Mouse (Mus musculus) hindbrain, embryonic 10.5 days (tissue): Measurements from ENCODE around the gene Gm12216. TPM values are rescaled to one million over a fixed set of nuclear protein-coding genes. Genes with fewer than 3 reads are reported as not detected.

Experiments used
- polyA plus RNA-seq: library from polyadenylated mRNA; unstranded; fragments of >200 nt; fragmentation: Nextera tagmentation; extraction: Ambion mirVana; gene quantifications from 2 replicates; pipeline ENCODE4 v1.2.1, GENCODE M21; 2016

Gene Gm12216
- polyA plus RNA-seq, 1 experiment from 2014 or later = 0.21 TPM

Other genes with a start within 250 kb of the Gm12216 start
- gene Il4, start 240.6 kb downstream of the Gm12216 start, polyA plus RNA-seq = 0.66 and 1.2 TPM in 2 replicates
- gene Il13, start 224.6 kb downstream of the Gm12216 start, polyA plus RNA-seq = not detected in 2 replicates
- 13.7 and 21.9 TPM in 2 replicates for gene Rad50, start 151.9 kb downstream of the Gm12216 start, polyA plus RNA-seq
- gene Il5, start 138.5 kb downstream of the Gm12216 start, polyA plus RNA-seq = not detected in 2 replicates
- 3.6 and 4.2 TPM in 2 replicates for gene Irf1, start 89.2 kb downstream of the Gm12216 start, polyA plus RNA-seq
- not detected in 2 replicates for gene Gm17334, start 86.1 kb downstream of the Gm12216 start, polyA plus RNA-seq
- gene Slc22a5, start 32.4 kb upstream of the Gm12216 start, polyA plus RNA-seq = 6.3 and 7.7 TPM in 2 replicates
- 2.0 and 2.4 TPM in 2 replicates for gene Slc22a21, start 121.1 kb upstream of the Gm12216 start, polyA plus RNA-seq
- 1.2 and 2.2 TPM in 2 replicates for gene Slc22a4, start 168.8 kb upstream of the Gm12216 start, polyA plus RNA-seq
- gene Pdlim4, start 209.8 kb upstream of the Gm12216 start, polyA plus RNA-seq = 54.3 and 60.9 TPM in 2 replicates
- gene P4ha2, start 240.8 kb upstream of the Gm12216 start, polyA plus RNA-seq = 22.7 and 25.0 TPM in 2 replicates